Mouse (Mus musculus): ENCODE measurements around the gene Ankrd42.

Gene Ankrd42

GRCm38 (mm10) chr7:92637021-92637625, at the start of gene Ankrd42:
TSS of gene Ankrd42 (minus strand) at chr7:92637142.
- peak; percentile 85 for DNase-seq (ENCODE audit: low spot score)

GRCm38 (mm10) chr7:92677346-92677745, 40.4 kb upstream of the Ankrd42 start:
- no peak for DNase-seq (ENCODE audit: low spot score)

GRCm38 (mm10) chr7:92675131-92675530, 38.2 kb upstream of the Ankrd42 start:
- no peak for DNase-seq (ENCODE audit: low spot score)

GRCm38 (mm10) chr7:92669507-92670471, 32.8 kb upstream of the Ankrd42 start, which contains the start of gene Pcf11:
TSS of gene Pcf11 (minus strand) at chr7:92669934.
- peak; percentile 94 for DNase-seq (ENCODE audit: low spot score)

DNA sequence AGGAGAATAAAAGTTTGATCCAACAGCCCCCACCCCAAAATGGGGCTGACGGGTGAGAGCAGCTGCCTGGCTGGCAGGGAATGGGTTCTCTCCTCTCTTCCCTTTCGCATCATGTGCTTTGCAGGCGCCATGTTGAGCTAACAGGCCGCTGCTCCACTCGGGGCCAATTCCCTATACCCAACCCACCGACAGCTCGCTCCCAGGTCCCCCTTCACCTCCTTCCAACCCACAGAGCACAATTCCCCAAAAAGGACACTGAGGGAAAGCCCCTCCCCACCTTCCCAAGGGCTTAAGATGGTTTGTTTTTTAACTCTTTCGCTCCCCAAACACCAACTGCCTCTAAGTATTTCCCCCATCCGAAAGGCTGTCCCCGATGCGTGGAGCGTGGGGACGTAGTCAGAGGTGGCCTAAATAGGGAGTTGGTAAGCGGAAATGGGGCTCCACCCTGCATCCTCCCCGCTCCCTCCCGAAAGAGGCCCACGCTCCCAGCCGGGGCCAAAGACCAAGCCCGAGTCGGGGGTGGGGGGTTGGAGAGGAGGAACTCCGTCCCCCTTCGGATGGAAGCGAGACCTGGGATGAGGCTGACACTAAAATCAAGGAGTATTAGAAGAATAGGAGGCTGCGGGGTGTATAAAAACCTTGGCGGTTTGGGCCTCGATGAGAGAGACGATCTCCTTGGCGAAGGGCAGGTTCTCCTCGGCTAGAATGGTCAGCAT, 32.0 kb upstream of the Ankrd42 start:
- DNase-seq (ENCODE audit: low spot score): peak; percentile 40

DNA sequence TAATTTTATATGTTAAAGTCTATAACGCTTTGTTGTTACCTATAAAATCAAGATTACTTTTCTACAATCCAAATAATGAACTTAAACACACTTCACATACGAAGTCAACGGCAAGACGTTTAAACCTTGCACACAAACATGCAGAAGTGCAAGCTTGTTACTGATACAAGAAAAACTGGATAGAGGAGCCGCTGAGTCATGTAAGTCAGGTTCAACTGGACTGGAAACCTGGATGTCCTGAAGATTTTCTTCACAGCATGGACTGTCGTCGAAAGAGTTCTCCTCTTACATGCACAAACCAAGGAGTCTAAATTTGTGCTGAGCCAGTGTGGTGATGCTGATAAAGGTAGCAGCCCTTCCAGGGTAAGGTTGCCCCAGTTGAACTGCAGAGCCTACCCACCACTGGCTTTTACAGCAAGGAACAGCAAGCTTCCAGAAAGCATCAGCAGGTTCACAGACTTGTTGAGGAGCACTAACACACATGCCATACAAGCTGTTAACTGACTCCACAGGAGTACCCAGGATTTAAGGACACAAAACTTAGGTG, 29.4 kb upstream of the Ankrd42 start:
- no peak for DNase-seq (ENCODE audit: low spot score)

DNA sequence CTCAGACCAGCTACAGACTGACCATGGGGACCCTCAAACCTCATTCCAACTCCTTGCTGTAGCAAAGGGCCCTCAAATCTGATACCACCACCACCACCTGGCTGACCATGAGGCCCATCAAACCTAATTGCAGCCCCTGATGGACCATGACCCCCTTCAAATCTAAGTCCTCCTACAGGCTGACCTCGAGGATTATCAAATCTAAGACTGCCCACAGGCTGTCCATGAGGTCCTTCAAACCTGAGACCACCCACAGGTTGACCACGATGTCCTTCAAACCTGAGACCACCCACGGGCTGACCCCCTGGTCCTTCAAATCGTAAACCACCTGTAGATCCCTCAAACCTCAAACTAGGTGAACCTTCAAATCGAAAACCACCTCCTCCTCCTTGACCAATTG, 21.1 kb upstream of the Ankrd42 start:
- DNase-seq (ENCODE audit: low spot score): no peak

DNA sequence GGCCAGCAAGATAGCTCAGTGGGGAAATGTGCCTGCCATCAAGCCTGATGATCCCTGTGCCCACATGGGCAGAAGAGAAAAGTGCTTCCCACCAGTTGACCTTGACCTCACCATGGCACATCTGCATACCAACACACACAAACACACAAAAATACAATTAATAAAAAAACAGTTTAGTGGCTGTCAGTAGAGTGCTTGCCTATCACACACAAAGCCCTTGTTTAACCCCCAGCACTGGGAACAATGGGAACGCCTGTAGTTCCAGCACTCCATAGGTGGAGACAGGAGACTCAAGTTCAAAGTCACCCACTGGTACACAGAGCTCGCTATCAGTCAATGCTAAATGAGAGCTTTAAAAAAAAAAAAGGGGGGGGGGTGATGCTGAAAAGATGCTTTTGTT, 19.4 kb upstream of the Ankrd42 start:
- DNase-seq (ENCODE audit: low spot score): no peak

- DNase-seq (ENCODE audit: low spot score): no peak
These were observed 16.4 kb upstream of the Ankrd42 start for GRCm38 (mm10) chr7:92653329-92653728.

GRCm38 (mm10) chr7:92647790-92648189, 10.8 kb upstream of the Ankrd42 start:
- DNase-seq (ENCODE audit: low spot score): no peak

GRCm38 (mm10) chr7:92642358-92642757, 5.4 kb upstream of the Ankrd42 start:
- no peak for DNase-seq (ENCODE audit: low spot score)

- no peak for DNase-seq (ENCODE audit: low spot score)
These were observed 1.1 kb upstream of the Ankrd42 start for GRCm38 (mm10) chr7:92638050-92638449.

GRCm38 (mm10) chr7:92636295-92637011, 489 bp downstream of the Ankrd42 start:
- DNase-seq (ENCODE audit: low spot score): no peak

- no peak for DNase-seq (ENCODE audit: low spot score)
These were observed 6.8 kb downstream of the Ankrd42 start for GRCm38 (mm10) chr7:92630167-92630566.

GRCm38 (mm10) chr7:92624488-92624887, 12.5 kb downstream of the Ankrd42 start:
- DNase-seq (ENCODE audit: low spot score): no peak

DNA sequence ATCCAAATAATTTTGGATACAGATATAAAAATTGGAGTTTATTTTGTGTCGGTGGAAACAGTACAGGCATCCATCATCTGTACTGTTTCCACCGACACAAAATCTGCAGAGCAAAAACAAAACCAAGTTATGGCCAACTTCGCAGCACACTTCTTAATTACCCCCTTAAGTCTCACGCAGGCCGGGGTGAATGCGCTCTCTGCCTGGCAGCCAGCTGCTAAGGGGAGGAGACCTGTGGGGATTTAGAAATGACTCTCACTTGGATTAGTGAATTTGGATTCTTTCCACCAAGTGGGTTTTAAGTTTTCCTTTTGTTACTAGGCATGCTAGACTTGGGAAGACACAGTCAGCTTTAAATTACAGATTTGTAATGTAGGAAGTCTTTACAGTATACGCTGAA, 26.1 kb downstream of the Ankrd42 start:
- no peak for DNase-seq (ENCODE audit: low spot score)

- DNase-seq (ENCODE audit: low spot score): no peak
These were observed 32.0 kb downstream of the Ankrd42 start for GRCm38 (mm10) chr7:92604961-92605360.

GRCm38 (mm10) chr7:92590842-92591241, 46.1 kb downstream of the Ankrd42 start:
- DNase-seq (ENCODE audit: low spot score): no peak

DNA sequence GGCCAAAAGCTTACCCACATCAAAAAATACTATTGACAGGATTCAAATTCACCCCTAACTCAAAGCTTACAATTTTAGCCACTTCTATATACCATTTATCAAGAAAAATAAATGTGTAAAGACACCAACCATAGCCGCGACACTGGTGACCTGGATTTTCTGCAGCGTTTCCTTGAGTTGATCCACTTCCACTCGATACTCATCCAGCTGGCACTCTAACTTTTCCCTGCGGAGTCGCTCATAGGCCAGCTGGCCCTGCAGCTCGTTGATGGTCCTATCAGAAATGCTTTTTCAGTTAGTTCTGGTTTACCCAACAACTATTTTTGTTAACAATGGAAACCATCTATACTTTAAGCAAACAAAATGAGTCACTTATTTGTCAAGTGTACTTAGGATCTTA, 47.0 kb downstream of the Ankrd42 start:
- DNase-seq (ENCODE audit: low spot score): no peak

- no peak for DNase-seq (ENCODE audit: low spot score)
These were observed 53.4 kb downstream of the Ankrd42 start for GRCm38 (mm10) chr7:92583567-92583966.

DNA sequence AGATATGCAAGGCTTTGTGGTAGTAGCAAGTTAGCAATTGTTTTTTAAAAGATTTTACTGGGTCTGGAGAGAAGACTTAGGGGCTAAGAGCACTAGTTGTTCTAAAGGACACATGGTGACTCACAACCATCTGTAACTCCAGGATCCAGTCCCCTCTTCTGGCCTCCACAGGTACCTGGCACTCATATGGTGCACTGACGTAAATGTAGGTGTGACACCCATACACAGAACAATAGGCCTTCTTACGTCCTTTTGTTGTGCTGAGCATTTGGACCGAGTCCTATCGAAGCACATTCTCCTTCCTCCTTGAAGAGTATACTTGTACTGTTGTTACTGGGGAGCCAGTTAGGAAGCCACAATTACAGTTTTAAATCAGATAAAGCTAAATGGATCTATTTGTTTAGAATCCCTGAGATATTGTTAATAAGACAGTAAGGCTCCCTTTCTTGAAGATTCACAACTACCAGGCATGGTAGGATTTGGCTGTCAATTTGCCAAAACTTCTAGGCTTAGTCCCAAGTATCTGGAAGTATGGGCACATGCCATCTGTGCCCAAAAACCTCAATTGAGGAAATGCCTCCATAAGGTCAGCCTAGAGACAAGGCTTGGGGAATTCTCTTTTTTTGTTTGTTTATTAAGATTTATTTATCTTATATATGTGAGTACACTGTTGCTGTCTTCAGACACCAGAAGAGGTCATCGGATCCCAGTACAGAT, 56.3 kb downstream of the Ankrd42 start:
- no peak for DNase-seq (ENCODE audit: low spot score)
